Mouse (Mus musculus): ENCODE data around the gene Dll4. TPM values are rescaled to one million over a fixed set of nuclear protein-coding genes. Genes with fewer than 3 reads are reported as not detected.

Gene Dll4
- polyA plus RNA-seq, 1 experiment from 2014 or later = 22.7 TPM

GRCm38 (mm10) chr2:119289014-119289416, 36.6 kb upstream of the Dll4 start:
- Histone ChIP-seq H3K4me2 (replicated peaks; ENCODE audit: low read depth, low read length) (peak overlapping the region; percentile 72), H3K4me1 (ENCODE audit: insufficient read depth, low read depth, low read length) (no peaks in the 10 kb centered on the region), H3K9ac (replicated peaks; ENCODE audit: low read depth) (peak overlapping the region; percentile 75), H3K27me3 (replicated peaks; ENCODE audit: insufficient read depth, low read length) (no peaks in the 10 kb centered on the region), H3K4me3 (ENCODE audit: low read depth, low read length) (peak overlapping the region; percentile 63), H3K36me3 (ENCODE audit: insufficient read depth, low read length) (peaks cover 10% of the 10 kb centered on the region; the same call in 1 of the 2 replicates), H3K27ac (ENCODE audit: low read length) (peak overlapping the region; percentile 71), H3K9me3 (ENCODE audit: low read length) (no peaks in the 10 kb centered on the region)
- ATAC-seq (peak; percentile 14), DNase-seq (ENCODE audit: low spot score) (peak; percentile 59)
- TF ChIP-seq CTCF (IDR thresholded peaks at IDR 0.05) (no peak), EP300 (IDR thresholded peaks at IDR 0.05) (no peak)
- under 1% methylated on average over 11 of the region's 11 CpGs for WGBS

GRCm38 (mm10) chr2:119292281-119292680, 33.3 kb upstream of the Dll4 start:
- Histone ChIP-seq H3K27ac (ENCODE audit: low read length) (no peak overlapping the region), H3K4me1 (ENCODE audit: insufficient read depth, low read depth, low read length) (no peaks in the 10 kb centered on the region), H3K4me3 (ENCODE audit: low read depth, low read length) (no peak overlapping the region), H3K36me3 (ENCODE audit: insufficient read depth, low read length) (peaks cover 19% of the 10 kb centered on the region; the same call in 1 of the 2 replicates), H3K4me2 (replicated peaks; ENCODE audit: low read depth, low read length) (no peak overlapping the region), H3K9me3 (ENCODE audit: low read length) (no peaks in the 10 kb centered on the region), H3K9ac (replicated peaks; ENCODE audit: low read depth) (no peak overlapping the region), H3K27me3 (replicated peaks; ENCODE audit: insufficient read depth, low read length) (no peaks in the 10 kb centered on the region)
- ATAC-seq (no peak), DNase-seq (ENCODE audit: low spot score) (no peak)
- 93% methylated on average over 5 of the region's 5 CpGs for WGBS
- TF ChIP-seq CTCF (IDR thresholded peaks at IDR 0.05) = no peak
- no peak for TF ChIP-seq EP300 (IDR thresholded peaks at IDR 0.05)

GRCm38 (mm10) chr2:119292852-119293251, 32.7 kb upstream of the Dll4 start:
- Histone ChIP-seq H3K4me3 (ENCODE audit: low read depth, low read length) (no peak overlapping the region), H3K9me3 (ENCODE audit: low read length) (no peaks in the 10 kb centered on the region), H3K9ac (replicated peaks; ENCODE audit: low read depth) (no peak overlapping the region), H3K4me2 (replicated peaks; ENCODE audit: low read depth, low read length) (no peak overlapping the region), H3K27ac (ENCODE audit: low read length) (no peak overlapping the region), H3K4me1 (ENCODE audit: insufficient read depth, low read depth, low read length) (no peaks in the 10 kb centered on the region), H3K27me3 (replicated peaks; ENCODE audit: insufficient read depth, low read length) (no peaks in the 10 kb centered on the region), H3K36me3 (ENCODE audit: insufficient read depth, low read length) (peaks cover 24% of the 10 kb centered on the region; the same call in 1 of the 2 replicates)
- 90% methylated on average over 17 of the region's 17 CpGs for WGBS
- ATAC-seq = no peak
- no peak for DNase-seq (ENCODE audit: low spot score)
- TF ChIP-seq EP300 (IDR thresholded peaks at IDR 0.05) = no peak
- TF ChIP-seq CTCF (IDR thresholded peaks at IDR 0.05) = no peak

DNA sequence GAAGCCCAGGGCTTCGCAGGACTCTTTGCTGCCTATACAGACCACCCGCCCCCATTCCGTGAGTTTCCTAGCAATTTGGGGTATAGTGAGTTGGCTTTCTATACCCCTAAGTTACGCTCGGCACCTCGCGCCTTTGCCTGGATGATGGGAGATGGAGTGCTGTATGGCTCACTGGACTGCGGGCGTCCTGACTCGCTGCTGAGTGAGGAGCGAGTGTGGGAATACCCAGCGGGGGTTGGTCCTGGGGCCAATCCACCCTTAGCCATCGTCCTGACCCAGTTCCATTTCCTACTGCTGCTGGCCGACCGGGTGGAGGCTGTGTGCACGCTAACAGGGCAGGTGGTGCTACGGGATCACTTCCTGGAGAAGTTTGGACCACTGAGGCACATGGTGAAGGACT, 32.3 kb upstream of the Dll4 start:
- no peak overlapping the region for H3K9ac ChIP-seq (replicated peaks; ENCODE audit: low read depth)
- no peak overlapping the region for H3K4me2 ChIP-seq (replicated peaks; ENCODE audit: low read depth, low read length)
- TF ChIP-seq CTCF (IDR thresholded peaks at IDR 0.05) (no peak), EP300 (IDR thresholded peaks at IDR 0.05) (no peak)
- H3K4me1 ChIP-seq (ENCODE audit: insufficient read depth, low read depth, low read length) = no peaks in the 10 kb centered on the region
- H3K27me3 ChIP-seq (replicated peaks; ENCODE audit: insufficient read depth, low read length) = no peaks in the 10 kb centered on the region
- H3K4me3 ChIP-seq (ENCODE audit: low read depth, low read length) = no peak overlapping the region
- H3K9me3 ChIP-seq (ENCODE audit: low read length) = no peaks in the 10 kb centered on the region
- DNase-seq (ENCODE audit: low spot score) (no peak), ATAC-seq (no peak)
- peaks cover 28% of the 10 kb centered on the region; the same call in 1 of the 2 replicates for H3K36me3 ChIP-seq (ENCODE audit: insufficient read depth, low read length)
- WGBS = 92% methylated on average over 17 of the region's 17 CpGs
- H3K27ac ChIP-seq (ENCODE audit: low read length) = no peak overlapping the region

GRCm38 (mm10) chr2:119293776-119294390, 31.7 kb upstream of the Dll4 start:
- 91% methylated on average over 34 of the region's 34 CpGs for WGBS
- no peaks in the 10 kb centered on the region for H3K27me3 ChIP-seq (replicated peaks; ENCODE audit: insufficient read depth, low read length)

GRCm38 (mm10) chr2:119294411-119294810, 31.2 kb upstream of the Dll4 start:
- DNase-seq (ENCODE audit: low spot score) (no peak), ATAC-seq (no peak)
- H3K4me2 ChIP-seq (replicated peaks; ENCODE audit: low read depth, low read length) = no peak overlapping the region
- no peak overlapping the region for H3K9ac ChIP-seq (replicated peaks; ENCODE audit: low read depth)
- no peak overlapping the region for H3K27ac ChIP-seq (ENCODE audit: low read length)
- no peak overlapping the region for H3K4me3 ChIP-seq (ENCODE audit: low read depth, low read length)
- peaks cover 28% of the 10 kb centered on the region; the same call in 1 of the 2 replicates for H3K36me3 ChIP-seq (ENCODE audit: insufficient read depth, low read length)
- H3K4me1 ChIP-seq (ENCODE audit: insufficient read depth, low read depth, low read length) = no peaks in the 10 kb centered on the region
- no peak for TF ChIP-seq CTCF (IDR thresholded peaks at IDR 0.05)
- no peak for TF ChIP-seq EP300 (IDR thresholded peaks at IDR 0.05)
- WGBS = 88% methylated on average over 18 of the region's 18 CpGs
- H3K9me3 ChIP-seq (ENCODE audit: low read length) = no peaks in the 10 kb centered on the region
- H3K27me3 ChIP-seq (replicated peaks; ENCODE audit: insufficient read depth, low read length) = no peaks in the 10 kb centered on the region

More at GRCm38 (mm10) chr2:119293776-119294390, 31.7 kb upstream of the Dll4 start:
- Histone ChIP-seq H3K9ac (replicated peaks; ENCODE audit: low read depth) (no peak overlapping the region), H3K4me2 (replicated peaks; ENCODE audit: low read depth, low read length) (no peak overlapping the region), H3K4me3 (ENCODE audit: low read depth, low read length) (no peak overlapping the region), H3K27ac (ENCODE audit: low read length) (no peak overlapping the region), H3K9me3 (ENCODE audit: low read length) (no peaks in the 10 kb centered on the region), H3K4me1 (ENCODE audit: insufficient read depth, low read depth, low read length) (no peaks in the 10 kb centered on the region), H3K36me3 (ENCODE audit: insufficient read depth, low read length) (peaks cover 28% of the 10 kb centered on the region; the same call in 1 of the 2 replicates)
- DNase-seq (ENCODE audit: low spot score) = no peak
- no peak for ATAC-seq
- no peak for TF ChIP-seq CTCF (IDR thresholded peaks at IDR 0.05)
- no peak for TF ChIP-seq EP300 (IDR thresholded peaks at IDR 0.05)

All from lung, postnatal 0 days (tissue).